Mouse (Mus musculus) spleen, postnatal 4 days (tissue): ENCODE measurements at regions not wholly inside any gene's neighbourhood (a gene's known extent, or its start where the extent isn't known, plus 50 kb on each side); places are given as distances from the start of the nearest gene placed in this dataset.

Source experiments
- DNase-seq, 2 experiments: peaks; one replicate each; pipeline ENCODE4 v3.0.0; 2022; ENCODE audit warnings: low spot score in 2 of 2

DNA sequence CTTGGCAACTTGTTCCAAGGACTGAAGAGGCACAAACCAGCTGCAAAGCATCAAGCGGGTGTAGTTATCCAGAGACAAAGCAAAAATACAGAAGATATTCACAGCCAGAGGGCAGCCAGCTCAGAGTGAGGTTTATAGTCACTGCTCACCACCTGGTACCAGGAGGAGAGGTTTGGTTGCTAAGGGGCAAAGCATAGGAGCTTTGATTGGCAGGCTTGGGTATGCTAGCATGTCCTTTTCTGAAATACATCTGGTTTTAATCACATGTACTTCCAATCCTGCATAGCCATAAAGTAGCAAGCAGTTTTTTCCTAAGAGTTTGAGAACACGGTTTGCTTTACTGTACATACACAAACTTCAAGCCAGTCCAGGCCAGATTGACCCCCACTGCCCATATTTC lies 349.4 kb downstream of the Matn1 start:
- no peak for DNase-seq

DNA sequence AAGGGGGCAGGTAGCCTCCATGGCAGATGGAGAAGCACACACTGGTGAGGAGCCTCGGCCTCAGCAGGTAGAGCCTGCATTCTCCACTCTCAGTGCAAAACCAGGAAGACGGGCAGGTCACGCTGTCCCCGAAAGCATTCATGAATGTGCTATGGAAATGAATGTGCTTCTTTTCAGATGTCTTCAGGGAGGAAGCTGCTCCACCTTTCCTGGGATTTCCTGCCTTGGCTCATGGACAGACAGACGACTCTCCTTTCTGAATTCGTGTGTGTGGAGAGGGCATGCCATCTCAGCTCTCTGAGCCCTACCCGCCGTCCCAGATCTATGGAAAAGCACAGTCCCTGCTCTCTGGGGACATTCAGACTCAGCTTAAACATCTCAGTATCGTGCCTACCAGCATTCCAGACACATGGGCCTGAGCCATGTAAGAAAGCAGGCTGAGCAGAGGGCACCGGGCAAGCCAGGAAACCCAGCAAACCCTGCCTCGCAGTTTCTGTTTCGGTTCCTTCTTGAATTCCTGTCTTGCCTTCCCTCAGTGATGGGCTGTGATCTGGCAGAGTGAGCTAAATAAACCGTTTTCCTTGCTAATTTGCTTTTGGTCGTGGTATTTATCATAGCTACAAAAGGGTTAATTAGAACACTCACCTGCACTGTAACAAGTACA lies 354.0 kb downstream of the Matn1 start:
- DNase-seq, result no peak

- DNase-seq, result no peak
Observed at GRCm38 (mm10) chr4:131303936-131304335, 359.8 kb downstream of the Matn1 start.

DNA sequence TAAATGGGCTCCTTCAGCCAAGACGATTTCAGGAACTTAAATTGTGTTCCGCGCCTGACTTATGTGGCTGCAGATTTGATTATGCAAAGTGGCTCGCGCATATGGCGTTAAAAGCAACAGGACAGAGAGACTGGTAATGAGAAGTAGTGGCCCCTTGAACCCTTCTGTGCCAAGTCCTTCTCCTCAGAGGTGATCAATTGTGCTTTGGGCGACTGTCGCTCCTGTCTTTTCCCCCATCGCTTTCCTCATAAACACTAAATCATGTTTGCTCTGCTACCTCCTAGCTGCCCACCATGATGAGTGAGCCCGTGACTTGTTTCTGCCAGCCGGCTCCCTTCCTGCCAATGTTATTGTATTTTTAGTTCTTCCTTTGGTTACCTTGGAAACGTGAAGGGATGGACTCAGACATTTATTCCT lies 360.2 kb downstream of the Matn1 start:
- no peak for DNase-seq

GRCm38 (mm10) chr4:131314231-131314630 lies 370.0 kb downstream of the Matn1 start:
- DNase-seq, result no peak

- DNase-seq, result no peak
Observed at GRCm38 (mm10) chr4:131316041-131316440, 371.9 kb downstream of the Matn1 start.

DNA sequence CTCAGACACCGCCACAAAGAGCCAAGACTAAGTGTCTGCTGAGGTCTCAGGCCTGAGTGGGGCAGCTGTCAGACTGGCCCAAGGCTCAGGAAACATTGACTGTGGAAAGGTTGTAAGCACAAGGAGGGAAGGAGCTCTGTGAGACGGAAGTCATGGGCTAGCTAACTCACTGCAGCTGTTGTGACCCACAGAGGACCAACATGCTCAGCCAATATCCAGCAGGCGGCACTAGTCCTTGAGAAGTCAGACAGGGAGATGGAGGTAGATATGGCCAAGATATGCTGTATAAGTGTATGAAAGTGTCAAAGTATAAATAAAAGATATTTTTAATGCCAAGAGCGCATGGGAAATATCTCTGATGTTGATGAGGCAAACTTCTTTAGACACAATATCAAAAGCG lies 378.1 kb downstream of the Matn1 start:
- no peak for DNase-seq

DNA sequence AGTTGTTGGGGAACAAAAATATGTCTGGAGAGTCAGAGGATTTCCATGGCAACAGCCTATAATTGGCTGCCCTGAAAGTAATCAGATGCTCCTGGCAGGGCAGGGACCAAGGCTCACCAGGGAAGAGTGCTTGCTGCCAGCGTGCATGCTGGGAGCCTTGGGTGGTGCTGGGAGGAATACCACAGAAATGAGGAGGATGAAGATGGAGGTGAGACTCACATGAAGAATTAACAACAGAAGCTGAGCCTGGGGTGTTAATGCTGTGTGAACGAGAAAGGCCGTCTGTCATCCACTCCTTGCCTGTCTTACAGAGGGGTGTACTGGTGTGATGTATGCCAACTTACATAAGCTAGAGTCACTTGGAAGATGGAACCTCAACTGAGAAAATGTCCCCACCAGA lies 380.3 kb downstream of the Matn1 start:
- DNase-seq, result no peak

- DNase-seq, result no peak
Observed at GRCm38 (mm10) chr4:131325200-131325599, 381.0 kb downstream of the Matn1 start.

DNA sequence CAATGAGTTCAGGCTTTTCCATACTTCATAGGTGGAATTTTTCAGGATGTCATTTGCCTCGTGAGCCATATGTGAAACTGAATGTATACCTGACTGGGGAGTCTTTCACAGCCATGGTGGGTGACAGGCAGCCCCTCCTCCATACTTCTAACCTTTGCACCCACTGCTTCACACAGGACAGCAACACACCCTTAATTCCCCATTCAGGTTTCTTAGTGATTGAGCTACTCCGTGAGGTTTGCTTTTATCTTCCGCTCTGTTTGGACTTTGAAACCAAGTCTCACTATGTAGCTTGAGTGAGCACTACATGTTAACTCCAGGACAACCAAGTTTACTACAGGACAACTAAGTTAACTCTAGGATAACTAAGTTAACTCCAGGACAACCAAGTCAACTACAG lies 381.4 kb downstream of the Matn1 start:
- no peak for DNase-seq

GRCm38 (mm10) chr4:131329398-131329797 lies 385.2 kb downstream of the Matn1 start:
- no peak for DNase-seq

GRCm38 (mm10) chr4:131331646-131332045 lies 387.5 kb downstream of the Matn1 start:
- DNase-seq, result no peak

DNA sequence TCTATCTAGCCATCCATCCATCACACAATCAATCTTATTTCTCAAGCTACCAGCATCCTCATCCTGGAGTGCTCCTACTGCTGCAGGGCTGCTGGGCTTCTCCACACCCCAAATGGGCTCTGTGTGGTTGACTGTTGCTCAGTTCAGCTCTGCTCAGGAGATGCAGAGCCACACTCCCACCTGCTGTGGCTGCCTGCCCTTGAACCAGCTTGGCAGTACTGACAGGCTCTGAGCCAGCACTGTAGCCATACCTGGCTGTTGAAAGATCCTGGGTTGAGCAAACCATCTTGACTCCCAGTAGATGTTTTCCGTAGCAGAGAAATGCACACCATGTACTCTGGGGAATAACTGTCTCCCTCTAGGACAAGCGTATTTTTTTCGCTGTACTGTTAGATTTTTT lies 392.6 kb downstream of the Matn1 start:
- DNase-seq, result no peak

GRCm38 (mm10) chr4:131340993-131341695 lies 397.0 kb downstream of the Matn1 start:
- DNase-seq, result no peak

DNA sequence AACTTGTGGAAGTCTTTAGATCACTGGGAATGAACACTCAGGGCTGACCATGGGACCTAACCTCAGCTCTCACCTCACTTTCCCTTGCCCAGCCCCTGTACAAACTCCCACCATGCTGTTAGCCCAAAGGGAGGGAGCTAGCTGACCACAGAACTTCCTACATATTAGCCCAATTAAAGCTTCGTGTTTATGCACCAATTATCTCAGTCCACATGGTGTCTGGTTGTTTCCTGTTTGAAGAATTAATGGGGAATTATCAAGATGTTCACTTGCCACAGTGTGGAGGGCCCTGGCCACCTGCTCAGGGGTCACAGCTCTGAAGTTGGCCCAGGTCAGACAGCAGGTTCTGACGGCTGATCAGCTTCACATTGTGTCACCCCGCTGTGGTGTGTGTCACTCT lies 402.5 kb downstream of the Matn1 start:
- DNase-seq, result no peak

- DNase-seq, result no peak
Observed at GRCm38 (mm10) chr4:131350268-131350667, 406.1 kb downstream of the Matn1 start.

DNA sequence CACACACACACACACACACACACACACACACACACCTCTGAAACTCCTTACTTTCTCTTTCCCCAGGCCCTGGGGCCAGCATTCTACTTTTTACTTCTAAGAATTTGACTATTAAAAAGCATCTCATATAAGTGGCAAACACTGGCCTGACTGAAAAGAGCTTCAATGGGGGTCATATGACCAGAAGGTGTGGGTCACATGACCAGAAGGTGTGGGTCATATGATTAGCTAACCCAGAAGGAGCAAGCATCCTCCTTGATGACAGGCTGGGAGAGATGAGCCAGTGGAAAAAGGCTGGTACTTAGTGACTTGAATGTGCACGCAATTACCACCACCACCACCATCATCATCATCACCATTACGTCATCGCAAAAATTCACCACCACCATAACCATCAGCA lies 410.7 kb downstream of the Matn1 start:
- DNase-seq, result no peak

- DNase-seq, result no peak
Observed at GRCm38 (mm10) chr4:131355526-131355991, 411.4 kb downstream of the Matn1 start.

GRCm38 (mm10) chr4:131356316-131356715 lies 412.1 kb downstream of the Matn1 start:
- no peak for DNase-seq

DNA sequence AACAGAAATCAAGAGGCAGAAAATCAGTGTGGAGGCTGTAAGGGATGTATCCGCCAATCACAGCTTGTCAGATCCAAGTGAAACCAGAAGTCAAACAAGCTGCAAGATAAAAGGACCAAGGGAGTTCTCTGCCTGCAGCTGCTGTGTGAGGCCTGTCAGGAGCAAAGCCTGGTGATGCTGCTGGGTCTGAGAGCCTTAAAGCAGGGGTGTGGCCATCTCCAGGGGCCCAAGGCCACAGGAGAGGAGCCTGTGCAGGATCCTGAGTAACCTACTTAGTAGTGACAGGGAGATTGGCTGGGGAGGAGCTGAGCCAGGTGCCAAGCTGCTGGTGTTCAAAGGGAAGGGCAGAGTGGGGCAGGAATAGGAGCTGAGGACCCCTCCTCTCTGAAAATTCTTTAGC lies 418.8 kb downstream of the Matn1 start:
- DNase-seq, result no peak

- DNase-seq, result no peak
Observed at GRCm38 (mm10) chr4:131364671-131365252, 420.6 kb downstream of the Matn1 start.

DNA sequence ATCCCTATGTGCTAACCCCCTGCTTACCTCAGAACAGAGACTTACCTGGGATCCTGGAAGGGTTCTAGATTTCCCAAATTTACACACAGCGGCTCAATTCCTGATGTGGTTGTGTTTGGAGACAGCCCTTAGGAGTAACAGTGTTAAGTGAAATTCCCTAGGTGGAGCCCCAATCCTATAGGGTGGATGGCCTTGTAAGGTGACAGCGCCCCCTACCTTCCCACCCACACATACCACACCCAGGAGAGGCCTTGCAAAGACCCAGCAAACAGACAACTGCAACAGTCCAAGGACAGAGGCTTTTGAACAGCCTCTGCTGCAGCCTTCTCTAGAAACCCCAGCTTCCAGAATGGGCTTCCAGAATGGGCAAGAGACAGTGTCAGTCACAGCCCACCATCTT lies 421.8 kb downstream of the Matn1 start:
- DNase-seq, result no peak

GRCm38 (mm10) chr4:131366656-131367055 lies 422.5 kb downstream of the Matn1 start:
- DNase-seq, result no peak
